Mouse (Mus musculus): ENCODE measurements around the gene Exoc1.
A peak's percentile ranks its signal among the peaks of the same experiment; 100 is the strongest.

Exoc1 gene

DNA sequence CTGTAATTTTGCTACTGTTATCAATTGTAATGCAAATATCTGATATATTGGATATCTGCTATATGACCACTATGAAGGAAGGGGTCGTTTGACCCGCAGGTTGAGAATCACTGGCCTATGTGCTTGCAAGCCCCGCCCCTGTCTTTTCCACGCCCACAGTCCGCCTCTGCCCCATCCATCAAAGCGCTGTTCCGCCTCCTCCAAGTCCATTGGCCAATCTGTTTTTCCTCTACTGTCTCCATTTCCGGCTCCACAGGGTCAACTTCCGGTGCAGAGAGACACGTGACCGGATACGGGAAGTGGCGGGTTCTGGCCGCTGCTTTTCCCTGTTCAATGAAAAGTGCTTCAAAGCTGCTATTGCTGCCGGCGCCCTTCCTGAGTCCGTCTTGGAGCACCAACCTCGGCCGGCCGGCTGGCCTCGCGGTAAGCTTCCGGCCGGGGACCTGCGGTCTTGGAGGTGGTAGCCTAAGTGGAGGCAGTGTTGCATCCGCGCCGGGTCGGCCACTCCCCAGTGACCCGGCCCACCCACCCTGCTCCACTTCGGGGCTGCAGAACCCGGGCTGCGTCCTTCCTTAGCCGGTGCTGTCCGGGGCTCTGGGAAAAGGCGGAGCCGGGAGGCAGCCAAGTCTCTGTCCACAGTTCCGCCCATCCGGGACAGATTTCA, at the start of gene Exoc1:
Exoc1 (plus strand) TSS at position 272 of the 664 bp plus-strand sequence.
- peak; percentile 96 to 98 for DNase-seq (ENCODE audit: inconsistent age in 2 of 2, low spot score in 1 of 2)

DNA sequence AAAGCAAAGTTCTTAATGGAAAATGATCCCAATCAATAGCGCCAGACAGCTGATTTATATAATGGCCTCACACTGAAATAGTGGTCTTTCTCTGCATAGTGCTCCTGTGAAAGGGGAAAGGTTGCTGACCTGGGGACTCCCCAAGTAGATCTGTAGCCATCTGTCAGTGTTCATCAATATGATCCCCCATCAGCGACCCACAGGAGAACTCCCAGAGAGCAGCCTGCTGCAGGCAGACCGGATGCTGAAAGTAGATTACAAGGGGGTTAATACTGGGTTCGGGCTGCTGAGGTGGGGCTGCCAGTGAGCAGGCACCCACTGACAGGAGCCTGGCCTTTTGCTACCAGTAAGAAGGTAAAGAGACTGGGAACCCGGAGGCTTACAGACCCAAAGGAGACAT, 45.3 kb upstream of the Exoc1 start, which contains the start of gene Gm7271:
Gm7271 (plus strand) TSS at position 230 of the 400 bp plus-strand sequence.
- no peak for DNase-seq (ENCODE audit: inconsistent age in 2 of 2, low spot score in 1 of 2)

GRCm38 (mm10) chr5:76495126-76495525, 34.0 kb upstream of the Exoc1 start:
- DNase-seq (ENCODE audit: inconsistent age in 2 of 2, low spot score in 1 of 2): no peak

DNA sequence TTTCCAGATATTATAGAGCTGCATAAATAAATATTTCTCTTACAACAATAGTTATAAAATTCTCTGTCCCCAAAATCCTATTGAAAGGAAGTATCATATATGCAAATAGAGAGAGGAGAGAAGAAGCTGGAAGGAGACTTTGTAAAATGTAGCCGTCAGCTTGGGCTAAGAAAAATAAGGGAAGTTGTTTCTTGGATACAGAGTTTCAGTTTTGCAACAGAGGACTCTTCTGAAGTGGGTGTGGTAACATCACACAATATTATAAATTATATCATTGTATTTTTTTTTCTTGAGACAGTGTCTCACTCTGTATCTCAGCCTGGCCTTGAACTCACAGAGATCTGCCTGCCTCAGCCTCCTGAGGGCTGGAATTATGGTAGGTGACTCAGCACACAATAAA, 6.7 kb upstream of the Exoc1 start:
- no peak for DNase-seq (ENCODE audit: inconsistent age in 2 of 2, low spot score in 1 of 2)

DNA sequence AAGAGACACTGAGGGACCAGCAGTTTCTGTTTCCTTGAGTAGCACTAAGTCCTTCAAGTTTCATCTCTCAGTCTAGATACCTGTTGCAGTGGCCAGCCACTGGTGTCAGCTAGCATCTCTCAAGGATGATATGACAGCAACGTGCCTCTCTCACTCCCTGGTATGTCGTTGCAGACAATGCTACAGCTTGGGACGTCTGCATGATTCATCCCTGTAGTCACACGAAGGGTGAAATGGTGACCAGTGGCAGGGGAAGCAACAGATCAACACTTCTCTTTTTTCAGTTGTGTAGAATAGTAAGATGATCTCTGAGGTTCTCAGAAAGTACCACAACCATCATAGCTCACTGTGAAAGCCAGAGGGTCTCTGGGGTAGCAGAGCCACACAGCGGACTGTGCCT, 4.5 kb upstream of the Exoc1 start:
- peak in 1 of 2 experiments; percentile 77 for DNase-seq (ENCODE audit: inconsistent age in 2 of 2, low spot score in 1 of 2)

GRCm38 (mm10) chr5:76525066-76525465, 4.0 kb upstream of the Exoc1 start:
- peak in 1 of 2 experiments; percentile 79 for DNase-seq (ENCODE audit: inconsistent age in 2 of 2, low spot score in 1 of 2)

- DNase-seq (ENCODE audit: inconsistent age in 2 of 2, low spot score in 1 of 2): peak in 1 of 2 experiments; percentile 76
Measured at GRCm38 (mm10) chr5:76525829-76526228, 3.3 kb upstream of the Exoc1 start.

DNA sequence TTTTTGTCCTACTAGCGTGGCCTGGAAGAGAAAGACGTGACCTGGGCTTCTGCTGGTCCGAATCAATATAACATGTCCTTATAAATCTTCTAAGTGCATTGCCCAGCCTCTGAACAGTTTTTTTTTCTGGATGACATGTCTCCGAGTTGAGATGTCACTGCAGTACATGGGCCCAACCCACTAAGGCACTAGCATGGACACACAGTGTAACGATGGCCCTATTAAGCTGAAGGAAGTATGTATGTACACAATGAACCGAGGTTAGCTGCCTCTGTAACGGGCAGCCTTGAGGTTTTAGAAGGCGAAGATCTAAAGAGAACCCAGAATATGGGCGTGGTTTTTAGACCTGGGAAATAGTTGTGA, 574 bp downstream of the Exoc1 start:
- DNase-seq (ENCODE audit: inconsistent age in 2 of 2, low spot score in 1 of 2): no peak

- peak in 1 of 2 experiments; percentile 18 for DNase-seq (ENCODE audit: inconsistent age in 2 of 2, low spot score in 1 of 2)
Measured at GRCm38 (mm10) chr5:76533186-76533585, 4.1 kb downstream of the Exoc1 start.

DNA sequence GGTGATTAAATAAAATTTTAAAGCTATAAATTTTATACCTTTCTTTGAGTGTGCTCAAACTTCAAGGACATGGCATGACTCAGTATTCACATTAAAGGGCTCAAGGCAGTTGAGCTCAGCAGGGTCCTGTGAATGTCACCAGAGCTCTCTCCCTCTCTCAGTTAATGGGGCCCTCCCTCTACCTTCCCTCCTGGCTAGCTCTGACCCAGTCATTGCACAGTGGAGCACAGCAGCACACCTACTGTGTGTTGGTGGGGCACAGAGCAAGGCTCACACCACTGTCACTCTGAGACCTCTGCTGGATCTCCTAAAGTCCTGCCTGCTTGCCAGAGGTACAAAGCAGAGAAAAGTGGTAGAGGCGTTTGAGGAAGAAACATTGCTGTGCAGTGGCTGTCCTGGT, 7.1 kb downstream of the Exoc1 start:
- DNase-seq (ENCODE audit: inconsistent age in 2 of 2, low spot score in 1 of 2): peak; percentile 50 to 78

DNA sequence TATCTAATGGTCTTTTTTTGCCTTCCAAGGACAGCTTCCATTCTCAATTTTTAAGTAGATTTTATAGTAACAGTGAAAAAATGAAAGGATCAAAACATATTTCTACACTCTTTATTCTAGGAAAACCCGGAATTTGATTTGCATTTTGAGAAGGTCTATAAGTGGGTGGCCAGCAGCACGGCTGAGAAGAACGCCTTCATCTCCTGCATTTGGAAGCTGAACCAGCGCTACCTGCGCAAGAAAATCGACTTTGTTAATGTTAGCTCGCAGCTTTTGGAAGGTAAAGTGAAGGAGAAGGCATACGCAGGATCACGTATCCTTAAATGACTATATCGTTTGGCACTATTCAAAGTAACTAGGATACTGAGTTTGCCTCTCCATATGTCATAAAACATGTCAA, 8.5 kb downstream of the Exoc1 start:
- no peak for DNase-seq (ENCODE audit: inconsistent age in 2 of 2, low spot score in 1 of 2)

- DNase-seq (ENCODE audit: inconsistent age in 2 of 2, low spot score in 1 of 2): peak; percentile 76 to 92
Measured at GRCm38 (mm10) chr5:76540181-76540580, 11.1 kb downstream of the Exoc1 start.

- DNase-seq (ENCODE audit: inconsistent age in 2 of 2, low spot score in 1 of 2): peak in 1 of 2 experiments; percentile 58
Measured at GRCm38 (mm10) chr5:76540842-76541241, 11.7 kb downstream of the Exoc1 start.

GRCm38 (mm10) chr5:76543200-76543599, 14.1 kb downstream of the Exoc1 start:
- no peak for DNase-seq (ENCODE audit: inconsistent age in 2 of 2, low spot score in 1 of 2)

GRCm38 (mm10) chr5:76550426-76550825, 21.3 kb downstream of the Exoc1 start:
- no peak for DNase-seq (ENCODE audit: inconsistent age in 2 of 2, low spot score in 1 of 2)

DNA sequence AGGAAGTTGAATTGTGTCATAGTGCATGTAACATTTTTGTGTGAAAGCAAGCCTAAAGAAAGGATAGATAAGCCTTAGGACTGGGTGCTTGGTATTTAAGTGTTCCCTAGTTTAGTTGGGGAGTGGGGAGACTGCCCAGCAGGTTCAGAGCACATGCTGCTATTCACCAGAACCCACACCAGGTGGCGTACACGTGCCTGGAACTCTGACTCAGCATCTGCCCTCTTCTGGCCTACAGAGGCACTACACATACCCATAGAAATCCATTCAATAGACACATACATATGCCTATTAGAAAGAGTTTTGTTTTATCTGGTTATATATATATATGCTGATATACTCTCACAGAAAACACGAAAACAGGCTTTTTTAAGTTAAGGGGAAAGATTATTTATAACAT, 36.2 kb downstream of the Exoc1 start:
- peak; percentile 67 to 89 for DNase-seq (ENCODE audit: inconsistent age in 2 of 2, low spot score in 1 of 2)

DNA sequence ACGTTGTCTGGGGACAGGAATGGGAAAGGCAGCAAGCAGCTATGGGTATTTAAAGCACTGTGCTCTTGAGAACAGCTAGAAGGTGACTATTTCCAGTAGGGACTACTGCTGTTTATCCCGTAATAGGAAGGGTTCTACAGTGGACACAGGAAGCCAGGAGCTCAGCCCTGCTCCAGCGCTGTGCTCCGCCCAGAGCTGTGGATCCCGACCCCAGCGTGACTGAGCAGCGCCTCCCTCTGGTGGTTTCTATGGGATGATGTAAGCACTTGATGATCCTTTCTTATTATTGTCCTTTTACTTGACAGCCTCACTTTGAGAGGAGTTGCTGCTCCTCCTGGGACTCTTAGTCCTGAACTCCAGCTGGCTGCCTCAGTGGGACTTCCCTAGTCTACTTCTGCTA, 45.1 kb downstream of the Exoc1 start:
- no peak for DNase-seq (ENCODE audit: inconsistent age in 2 of 2, low spot score in 1 of 2)

GRCm38 (mm10) chr5:76577026-76577425, 47.9 kb downstream of the Exoc1 start:
- DNase-seq (ENCODE audit: inconsistent age in 2 of 2, low spot score in 1 of 2): no peak

GRCm38 (mm10) chr5:76585378-76585777, 56.3 kb downstream of the Exoc1 start:
- no peak for DNase-seq (ENCODE audit: inconsistent age in 2 of 2, low spot score in 1 of 2)

GRCm38 (mm10) chr5:76588551-76589283, 59.6 kb downstream of the Exoc1 start, which contains the start of gene Cep135:
Gene Cep135, plus strand, starts transcription at chr5:76588698.
- peak; percentile 92 to 97 for DNase-seq (ENCODE audit: inconsistent age in 2 of 2, low spot score in 1 of 2)

GRCm38 (mm10) chr5:76589311-76589710, 60.2 kb downstream of the Exoc1 start:
- peak in 1 of 2 experiments; percentile 11 for DNase-seq (ENCODE audit: inconsistent age in 2 of 2, low spot score in 1 of 2)

- no peak for DNase-seq (ENCODE audit: inconsistent age in 2 of 2, low spot score in 1 of 2)
Measured at GRCm38 (mm10) chr5:76590009-76590408, 60.9 kb downstream of the Exoc1 start.

Data from adrenal gland, adult (tissue).